Mouse (Mus musculus) MEL-GATA-1-ER (cell line): ENCODE measurements at regions not wholly inside any gene's neighbourhood (a gene's known extent, or its start where the extent isn't known, plus 50 kb on each side); places are given as distances from the start of the nearest gene placed in this dataset.
"Not testable (repeated sequence)": the region's sequence is repeated elsewhere in the genome, so short reads cannot be mapped to it uniquely, and the experiment has no call there.

Experiments used
- DNase-seq: peaks from one replicate; pipeline ENCODE4 v3.0.0-alpha.2; 2012; ENCODE audit warnings: low read depth; ENCODE audit errors: extremely low read depth

DNA sequence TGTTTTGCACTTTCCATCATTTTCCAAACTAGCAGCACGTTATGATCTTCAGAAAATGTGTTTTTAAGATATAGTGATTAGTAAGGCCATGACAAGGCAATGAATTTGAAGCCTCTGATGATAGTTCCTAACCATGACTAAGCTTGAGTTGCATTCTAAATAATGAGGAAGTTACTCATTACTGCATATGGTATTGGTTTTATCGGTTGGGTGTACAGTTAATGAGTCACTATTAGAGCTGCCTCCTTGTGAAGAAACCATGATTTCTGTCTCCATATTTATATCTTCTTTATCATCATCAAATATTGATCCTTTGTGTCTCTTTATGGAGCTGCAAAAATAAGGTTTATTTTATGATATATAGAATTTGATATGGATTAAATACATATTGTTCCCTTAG lies 4763.5 kb upstream of the Gm7489 start:
- DNase-seq: peak; percentile 47

DNA sequence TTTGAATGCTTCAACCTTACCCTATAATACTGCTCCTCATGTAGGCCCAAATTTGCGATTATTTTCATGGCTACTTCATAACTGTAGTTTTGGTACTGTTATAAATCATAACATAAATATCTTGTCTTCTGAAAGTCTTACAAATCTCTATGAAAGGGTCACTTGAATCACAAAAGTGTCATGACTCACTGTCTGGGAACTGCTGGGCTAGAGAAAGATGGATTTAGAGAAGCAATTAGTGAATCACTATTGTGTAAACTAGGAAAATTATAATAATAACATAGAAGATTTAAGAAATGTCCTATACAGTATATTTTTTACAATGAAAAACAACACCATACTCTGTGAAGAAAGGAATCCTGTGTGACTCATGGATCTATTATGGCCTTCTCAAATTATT lies 4738.3 kb upstream of the Gm7489 start:
- DNase-seq: no peak

DNA sequence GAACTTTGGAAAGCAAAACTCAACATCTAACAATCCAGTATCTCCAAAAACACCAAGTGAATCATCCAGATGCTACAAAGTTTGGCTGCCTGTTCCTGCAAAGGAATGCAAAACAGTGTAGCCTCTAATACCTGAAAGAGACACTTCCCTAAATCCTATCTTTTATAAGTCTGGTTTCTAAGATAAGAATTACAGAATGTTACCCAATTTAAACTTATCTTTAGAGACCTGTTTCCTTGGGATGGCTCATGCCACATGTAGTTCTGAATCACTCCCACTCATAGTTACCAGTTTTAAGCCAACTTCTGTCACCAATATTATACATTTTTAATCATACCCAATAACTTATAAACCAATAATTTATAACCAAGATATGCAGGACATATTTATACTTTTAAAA lies 4732.7 kb upstream of the Gm7489 start:
- DNase-seq: peak; percentile 32

DNA sequence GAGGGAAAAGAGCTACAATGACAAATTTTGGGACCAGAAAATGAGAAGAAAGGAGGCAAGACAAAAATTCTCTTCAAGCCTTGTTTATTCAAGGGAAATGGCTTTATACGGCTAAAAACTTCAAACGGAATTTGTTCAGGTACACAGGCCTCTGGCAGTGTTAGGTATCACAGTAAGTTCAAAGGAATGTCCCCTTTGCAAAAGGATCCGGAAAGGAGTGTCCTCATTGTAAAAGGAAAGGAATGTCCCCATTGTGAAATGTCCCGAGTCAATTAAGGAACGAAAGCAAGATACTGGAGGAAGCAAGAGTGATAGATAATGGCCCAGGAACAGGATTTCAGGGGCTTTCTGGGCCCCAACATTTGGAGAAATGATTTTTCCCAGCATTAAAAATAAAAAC lies 4730.7 kb upstream of the Gm7489 start:
- no peak for DNase-seq

DNA sequence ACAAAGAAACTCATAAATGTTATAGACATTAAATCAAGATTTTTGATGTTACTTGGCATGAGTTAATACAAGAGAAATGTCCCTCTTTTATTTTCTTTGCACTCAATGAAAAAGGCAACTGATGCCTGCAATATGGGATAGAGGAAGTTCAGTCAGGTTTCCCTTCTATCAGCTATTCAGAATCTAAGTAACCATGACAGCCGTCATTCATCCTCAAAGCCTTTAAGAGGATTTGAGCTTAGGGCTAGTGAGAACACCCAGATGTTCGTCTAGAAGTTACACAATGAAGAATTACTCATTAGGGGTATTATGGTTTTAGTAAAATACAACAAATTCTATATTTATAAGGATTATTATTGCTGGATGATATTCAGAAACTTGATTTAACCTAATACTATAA lies 4693.2 kb upstream of the Gm7489 start:
- no peak for DNase-seq

DNA sequence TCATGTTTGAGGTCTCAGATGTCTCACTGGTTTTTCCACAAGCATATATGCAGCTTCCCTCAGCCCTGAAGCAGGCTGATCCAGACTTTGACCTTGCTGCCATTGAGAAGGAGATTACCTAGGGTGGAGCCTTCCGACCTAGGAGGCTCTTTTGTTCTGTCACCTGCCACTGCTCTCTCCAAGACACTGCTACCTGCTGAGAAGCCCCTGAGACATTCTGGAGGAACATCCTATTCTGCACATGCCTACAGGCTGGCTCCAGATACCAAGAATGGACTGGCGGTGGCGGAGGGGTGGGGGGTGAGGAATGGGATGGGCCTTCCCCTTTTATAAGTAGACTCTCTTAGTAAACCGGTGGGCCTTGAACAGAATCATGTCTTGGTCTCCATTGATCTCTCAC lies 4692.1 kb upstream of the Gm7489 start:
- DNase-seq: not testable (repeated sequence)

DNA sequence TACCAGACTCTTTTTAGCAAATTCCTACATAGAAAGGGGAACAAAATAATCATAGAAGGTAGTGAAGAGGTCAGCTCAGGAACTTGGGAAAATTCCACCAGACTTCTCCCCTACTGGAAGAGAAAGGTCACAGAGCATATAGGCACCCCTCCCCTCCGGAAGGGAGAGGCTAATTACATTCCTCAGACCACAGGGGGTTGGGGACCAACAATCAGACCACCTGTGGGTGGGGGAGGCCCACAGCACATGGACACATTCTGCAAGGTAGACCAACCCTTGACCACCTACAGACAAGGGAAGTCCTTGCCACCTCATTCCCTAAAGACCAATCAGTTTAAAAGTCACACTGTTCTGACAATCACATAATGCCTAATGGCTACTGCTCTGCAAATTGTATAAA lies 4655.6 kb upstream of the Gm7489 start:
- no peak for DNase-seq

DNA sequence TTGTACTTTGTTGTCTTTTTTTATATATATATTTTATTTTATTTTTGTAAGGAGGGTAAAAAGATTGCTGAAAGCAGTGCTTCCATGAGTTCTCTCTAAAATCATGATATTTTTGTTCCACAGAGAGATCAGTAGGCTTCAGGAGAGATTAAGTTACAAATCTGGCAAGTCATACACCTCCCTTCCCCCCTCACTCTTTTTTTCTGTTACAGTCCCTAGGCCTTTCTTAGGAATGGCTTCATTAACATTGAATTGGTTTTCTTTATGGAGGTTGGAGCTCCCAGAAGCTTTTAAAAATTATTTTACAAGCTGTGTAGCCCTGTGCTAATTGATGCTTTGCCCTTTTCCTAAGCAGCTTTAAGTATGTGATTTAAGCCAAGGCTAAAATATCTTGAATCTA lies 4653.9 kb upstream of the Gm7489 start:
- no peak for DNase-seq

DNA sequence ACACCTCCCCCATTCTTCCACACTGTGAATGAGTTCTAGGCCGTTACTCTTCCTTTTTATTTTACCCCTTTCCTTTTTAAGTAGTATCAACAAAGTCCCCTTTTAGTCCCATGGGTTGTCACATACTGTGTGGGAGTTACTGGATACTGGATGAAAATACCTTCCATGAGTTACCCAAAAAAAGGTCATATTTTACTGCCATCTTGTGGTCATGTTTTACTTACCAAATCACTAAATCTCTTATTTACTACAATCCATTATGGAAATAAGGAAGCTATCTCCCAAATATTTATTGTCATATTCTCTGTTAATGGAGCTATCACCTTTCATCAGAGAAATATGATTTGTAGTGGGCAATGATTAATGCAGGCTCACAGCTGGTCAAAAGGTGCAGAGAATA lies 4614.5 kb upstream of the Gm7489 start:
- peak; percentile 29 for DNase-seq
